Mouse (Mus musculus) hindbrain, postnatal 0 days (tissue): ENCODE data around the gene Cdk17. TPM values are rescaled to one million over a fixed set of nuclear protein-coding genes. Genes with fewer than 3 reads are reported as not detected.

ENCODE experiments used
- ATAC-seq: fragments of 200-750 bp; cut with Nextera tagmentation; 2 replicates; pipeline ENCODE4 v1.8.0; 2017; ENCODE audit warnings: mild to moderate bottlenecking, moderate TSS enrichment, moderate library complexity
- DNase-seq: peaks from one replicate; pipeline ENCODE4 v3.0.0-alpha.2; 2015; ENCODE audit warnings: low spot score
- H3K27ac ChIP-seq: fragments of 300-500 bp; sonication (generic); 2 replicates; pipeline ENCODE4 v1.5.1; 2014; ENCODE audit warnings: mild to moderate bottlenecking
- H3K27me3 ChIP-seq: fragments of 300-500 bp; sonication (generic); 2 replicates; pipeline ENCODE4 v1.6.1; 2014; ENCODE audit warnings: low read length, mixed read lengths; ENCODE audit not compliant: insufficient read depth
- H3K36me3 ChIP-seq: fragments of 300-500 bp; sonication (generic); 2 replicates; pipeline ENCODE4 v1.6.1; 2014; ENCODE audit warnings: low read length, mixed read lengths; ENCODE audit not compliant: insufficient read depth
- H3K4me1 ChIP-seq: fragments of 300-500 bp; sonication (generic); 2 replicates; pipeline ENCODE4 v1.6.1; 2014; ENCODE audit warnings: antibody characterized with exemption, low read length, mixed read lengths; ENCODE audit not compliant: insufficient read depth
- H3K4me2 ChIP-seq: fragments of 300-500 bp; sonication (generic); 2 replicates; pipeline ENCODE4 v1.6.1; 2014; ENCODE audit warnings: low read depth, mild to moderate bottlenecking, low read length, moderate library complexity, mixed read lengths
- H3K4me3 ChIP-seq: fragments of 300-500 bp; sonication (generic); 2 replicates; pipeline ENCODE4 v1.5.1; 2014; ENCODE audit warnings: low read length
- H3K9ac ChIP-seq: fragments of 300-500 bp; sonication (generic); replicated peaks from 2 replicates; pipeline ENCODE4 v1.6.1; 2014; ENCODE audit warnings: mild to moderate bottlenecking, low read length, moderate library complexity, mixed read lengths
- H3K9me3 ChIP-seq: fragments of 300-500 bp; sonication (generic); 2 replicates; pipeline ENCODE4 v1.6.1; 2016; ENCODE audit warnings: low read length, mixed read lengths
- CTCF ChIP-seq: IDR thresholded peaks from 2 replicates; pipeline ENCODE4 v1.5.1; 2016; ENCODE audit warnings: antibody characterized with exemption, control low read depth, low read depth
- WGBS: fragments of 180-500 bp; shearing (Covaris S2); extraction: QIAGEN DNeasy Blood & Tissue Kit; methylation state at CpG from one replicate; pipeline ENCODE4 v1.1.7; 2014; 5-methylcytosine and 5-hydroxymethylcytosine counted together
- polyA plus RNA-seq: library from polyadenylated mRNA; unstranded; fragments of >200 nt; fragmentation: Nextera tagmentation; extraction: Ambion mirVana; gene quantifications from 2 replicates; pipeline ENCODE4 v1.2.1, GENCODE M21; 2015
- total RNA-seq: library from RNA; depleted of rRNA; stranded (reverse); fragments of >200 nt; gene quantifications from 2 replicates; pipeline ENCODE4 v1.2.3, GENCODE M21; 2014

Cdk17 gene
- total and polyA plus RNA-seq, 2 experiments from 2014 or later: 32.6 to 63.3 TPM

DNA sequence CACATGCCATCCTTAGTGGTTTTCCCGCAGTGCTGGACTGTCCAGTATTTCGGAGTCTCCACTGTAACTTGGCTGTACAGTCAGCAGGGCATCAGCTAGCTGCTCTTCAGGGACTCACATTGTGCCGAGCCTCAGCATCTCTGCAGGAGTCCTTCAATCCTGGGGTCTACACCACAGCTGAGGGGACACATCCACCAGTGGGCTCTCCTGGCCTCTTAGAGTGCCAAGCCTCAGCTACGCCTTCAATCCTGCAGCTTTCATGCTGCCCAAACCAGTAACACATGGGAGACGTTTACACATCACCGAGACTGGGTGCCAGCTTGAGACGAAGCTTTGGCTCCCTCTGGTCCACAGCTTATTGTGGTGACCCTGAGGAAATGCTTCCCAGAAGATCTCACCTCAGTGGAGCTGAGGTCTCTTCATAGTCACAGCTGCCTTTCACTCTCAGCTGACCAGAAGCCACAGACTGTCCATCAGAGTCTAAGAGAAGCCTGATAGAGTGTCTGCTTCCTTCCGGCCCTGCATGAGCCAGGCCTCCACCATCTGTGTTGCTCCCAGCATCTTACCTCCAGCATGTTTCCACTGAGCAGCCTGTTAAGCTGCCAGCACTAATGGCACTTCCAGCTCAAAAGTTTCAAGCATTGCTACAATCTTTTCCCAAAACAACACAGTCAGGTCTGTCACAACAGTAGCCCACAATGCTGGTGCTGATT, 54.5 kb downstream of the Cdk17 start:
- H3K4me1 ChIP-seq: no peaks in the 10 kb centered on the region
- TF ChIP-seq CTCF: no peak
- no peaks in the 10 kb centered on the region for H3K9me3 ChIP-seq
- 86% methylated on average over 8 of the region's 8 CpGs for WGBS
- DNase-seq: no peak
- peaks cover 35% of the 10 kb centered on the region for H3K36me3 ChIP-seq
- H3K4me2 ChIP-seq: no peak overlapping the region
- no peak overlapping the region for H3K4me3 ChIP-seq
- no peak overlapping the region for H3K27ac ChIP-seq
- no peak for ATAC-seq
- H3K27me3 ChIP-seq: no peaks in the 10 kb centered on the region
- H3K9ac ChIP-seq: no peak overlapping the region

DNA sequence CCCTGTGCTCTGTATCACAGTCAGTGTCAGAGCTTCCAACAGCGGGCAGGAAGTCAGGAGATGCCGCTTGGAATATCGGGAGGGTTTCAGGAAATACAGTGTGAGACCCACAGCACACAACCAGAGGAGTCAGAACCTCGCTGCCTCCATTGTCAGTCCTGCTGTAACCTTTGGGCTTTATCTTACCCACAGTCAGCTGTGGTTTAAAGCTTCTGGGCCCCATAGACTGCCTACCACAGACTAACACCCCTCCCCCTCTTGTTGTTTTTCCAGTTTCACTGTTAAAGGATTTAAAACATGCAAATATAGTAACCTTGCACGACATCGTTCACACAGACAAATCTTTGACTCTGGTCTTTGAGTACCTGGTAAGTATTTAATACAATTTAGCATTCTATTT, 65.1 kb downstream of the Cdk17 start:
- no peaks in the 10 kb centered on the region for H3K27me3 ChIP-seq
- 82% methylated on average over 6 of the region's 6 CpGs for WGBS
- DNase-seq: no peak
- H3K4me3 ChIP-seq: no peak overlapping the region
- H3K27ac ChIP-seq: no peak overlapping the region
- TF ChIP-seq CTCF: no peak
- peaks cover 12% of the 10 kb centered on the region; the same call in 1 of the 2 replicates for H3K36me3 ChIP-seq
- ATAC-seq: no peak
- H3K4me1 ChIP-seq: no peaks in the 10 kb centered on the region
- no peaks in the 10 kb centered on the region for H3K9me3 ChIP-seq
- no peak overlapping the region for H3K4me2 ChIP-seq
- no peak overlapping the region for H3K9ac ChIP-seq

DNA sequence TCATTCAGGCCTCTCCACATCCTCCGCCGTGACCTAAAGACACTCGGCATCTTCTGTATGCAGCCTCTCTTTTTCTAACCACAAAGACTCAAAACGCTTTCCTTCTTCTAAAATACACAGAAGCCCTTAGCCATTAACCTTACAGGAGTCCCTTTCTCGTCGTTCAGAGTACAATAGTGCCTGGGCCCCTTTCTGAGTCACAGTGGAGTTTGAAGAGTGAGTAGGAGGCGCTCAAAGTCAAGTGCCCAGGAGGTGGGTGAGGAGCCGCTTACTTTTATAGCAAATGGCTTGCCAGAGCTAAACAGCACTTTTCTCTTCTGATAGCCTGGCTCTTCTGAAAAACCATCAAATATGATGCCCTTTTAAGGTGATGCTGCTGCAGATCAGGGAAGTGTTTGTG, 67.2 kb downstream of the Cdk17 start:
- 65% methylated on average over 8 of the region's 8 CpGs for WGBS

DNA sequence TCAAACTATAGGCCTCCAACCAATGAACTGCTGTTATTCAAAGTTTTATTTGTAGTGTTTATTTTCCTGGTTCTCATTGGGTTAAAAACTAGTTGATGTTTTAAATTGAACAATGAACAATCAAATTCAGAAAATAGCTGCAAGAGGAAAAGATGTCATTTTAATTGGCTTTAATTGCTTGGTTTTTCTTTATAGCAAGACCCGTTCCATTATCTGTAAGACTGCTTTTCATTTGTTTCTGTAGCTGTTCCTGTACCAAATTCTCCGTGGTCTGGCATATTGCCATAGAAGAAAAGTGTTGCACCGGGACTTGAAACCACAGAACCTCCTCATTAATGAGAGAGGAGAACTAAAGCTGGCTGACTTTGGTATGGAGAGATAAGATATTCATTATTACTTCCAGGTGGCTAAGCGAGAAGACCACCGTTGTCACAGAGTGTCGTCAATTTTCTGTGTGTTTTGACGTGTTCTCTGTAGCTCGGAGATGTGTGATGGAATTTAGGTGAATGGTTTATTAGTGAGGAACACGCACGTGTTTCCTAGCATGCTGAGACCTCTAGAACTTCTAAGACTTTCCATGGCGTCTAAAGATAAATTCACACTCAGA, 67.8 kb downstream of the Cdk17 start:
- WGBS: 70% methylated on average over 11 of the region's 11 CpGs
- Histone ChIP-seq H3K9me3 (no peaks in the 10 kb centered on the region), H3K9ac (no peak overlapping the region), H3K4me1 (no peaks in the 10 kb centered on the region), H3K36me3 (peaks cover 17% of the 10 kb centered on the region; the same call in 1 of the 2 replicates), H3K27me3 (no peaks in the 10 kb centered on the region), H3K27ac (no peak overlapping the region), H3K4me3 (no peak overlapping the region), H3K4me2 (no peak overlapping the region)
- no peak for TF ChIP-seq CTCF
- no peak for DNase-seq
- no peak for ATAC-seq

More for the DNA sequence above, 67.2 kb downstream of the Cdk17 start:
- ATAC-seq: no peak
- DNase-seq: no peak
- Histone ChIP-seq H3K9me3 (no peaks in the 10 kb centered on the region), H3K4me1 (no peaks in the 10 kb centered on the region), H3K27me3 (no peaks in the 10 kb centered on the region), H3K4me2 (no peak overlapping the region), H3K27ac (no peak overlapping the region), H3K9ac (no peak overlapping the region), H3K36me3 (peaks cover 15% of the 10 kb centered on the region; the same call in 1 of the 2 replicates), H3K4me3 (no peak overlapping the region)
- TF ChIP-seq CTCF: no peak

DNA sequence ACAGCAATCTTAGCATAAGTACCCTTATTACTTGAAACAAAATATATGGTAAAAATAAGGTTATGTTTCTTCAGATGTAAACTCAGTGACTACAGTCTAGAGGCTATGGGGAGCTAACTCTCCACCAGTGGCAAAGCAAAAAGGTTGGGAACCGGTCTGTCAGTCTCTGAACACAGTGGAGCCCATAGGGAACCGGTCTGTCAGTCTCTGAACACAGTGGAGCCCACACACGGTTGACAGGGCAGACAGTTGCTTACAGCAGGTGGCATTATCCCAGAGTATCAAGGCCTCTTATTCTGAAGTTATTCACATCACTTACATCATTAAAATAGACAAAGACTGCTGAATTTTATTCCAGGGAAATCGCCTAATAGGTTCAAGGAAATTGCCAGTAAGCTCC, 70.8 kb downstream of the Cdk17 start:
- DNase-seq: no peak
- Histone ChIP-seq H3K4me2 (no peak overlapping the region), H3K4me3 (no peak overlapping the region), H3K9ac (no peak overlapping the region), H3K36me3 (peaks cover 23% of the 10 kb centered on the region; the same call in 1 of the 2 replicates), H3K27me3 (no peaks in the 10 kb centered on the region), H3K9me3 (no peaks in the 10 kb centered on the region), H3K27ac (no peak overlapping the region), H3K4me1 (no peaks in the 10 kb centered on the region)
- TF ChIP-seq CTCF: no peak
- no peak for ATAC-seq
- WGBS: 51% methylated on average over 4 of the region's 4 CpGs

DNA sequence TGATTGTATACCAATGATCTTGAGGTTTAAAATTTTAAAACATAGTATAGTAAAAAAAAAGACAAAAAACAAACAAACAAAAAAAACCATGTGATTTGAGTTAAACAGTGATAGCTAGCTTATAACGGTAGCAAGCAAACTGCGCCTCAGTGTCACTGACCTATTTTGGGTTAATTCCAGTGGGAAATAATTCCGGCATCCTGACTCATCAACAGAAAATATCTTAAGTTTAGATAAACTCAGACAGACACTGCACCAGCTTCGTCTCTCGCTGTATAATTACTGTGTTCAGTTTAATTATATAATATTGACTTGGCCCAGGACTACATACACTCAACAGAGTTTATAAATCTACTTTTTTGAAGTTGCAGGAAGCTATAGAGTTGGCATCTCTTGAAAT, 71.2 kb downstream of the Cdk17 start:
- no peak overlapping the region for H3K4me2 ChIP-seq
- DNase-seq: no peak
- no peak overlapping the region for H3K4me3 ChIP-seq
- H3K27ac ChIP-seq: no peak overlapping the region
- peaks cover 19% of the 10 kb centered on the region for H3K36me3 ChIP-seq
- no peak for TF ChIP-seq CTCF
- no peak for ATAC-seq
- WGBS: 84% methylated on average over 5 of the region's 5 CpGs
- H3K4me1 ChIP-seq: no peaks in the 10 kb centered on the region
- H3K9ac ChIP-seq: no peak overlapping the region
- no peaks in the 10 kb centered on the region for H3K27me3 ChIP-seq
- H3K9me3 ChIP-seq: no peaks in the 10 kb centered on the region

DNA sequence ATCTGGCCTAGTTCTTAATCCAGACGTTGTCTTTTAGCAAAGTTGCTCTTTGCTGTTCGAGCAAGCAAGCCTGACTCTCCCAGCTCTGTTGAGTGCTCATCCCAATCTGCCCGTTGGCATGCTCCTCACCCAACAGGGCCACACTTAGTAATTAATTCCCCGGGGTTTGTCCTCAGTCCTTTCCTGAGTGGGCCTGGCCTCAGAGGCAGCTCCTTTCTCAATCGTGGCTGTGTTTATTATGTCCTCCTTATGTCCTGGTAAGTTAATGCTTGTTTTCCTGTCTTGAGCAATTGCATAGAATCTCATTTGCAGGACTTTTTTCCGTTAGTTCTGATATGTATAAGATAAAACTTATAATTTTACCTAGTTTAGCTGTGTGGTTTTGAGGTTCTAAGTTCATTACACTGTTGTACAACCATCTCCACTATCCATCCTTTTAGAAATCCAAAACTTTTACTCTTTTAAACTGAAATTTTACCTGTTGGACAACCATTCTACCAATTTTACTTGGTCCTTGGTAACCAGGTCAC, 73.1 kb downstream of the Cdk17 start:
- H3K4me3 ChIP-seq: no peak overlapping the region
- H3K9ac ChIP-seq: no peak overlapping the region
- peaks cover 21% of the 10 kb centered on the region for H3K36me3 ChIP-seq
- H3K4me1 ChIP-seq: no peaks in the 10 kb centered on the region
- no peak overlapping the region for H3K27ac ChIP-seq
- WGBS: 88% methylated on average over 6 of the region's 6 CpGs
- H3K9me3 ChIP-seq: no peaks in the 10 kb centered on the region
- DNase-seq: no peak
- no peaks in the 10 kb centered on the region for H3K27me3 ChIP-seq
- TF ChIP-seq CTCF: no peak
- no peak overlapping the region for H3K4me2 ChIP-seq
- no peak for ATAC-seq
